Mouse (Mus musculus) stomach, embryonic 14.5 days (tissue): ENCODE results near the gene Ube2k. TPM values are rescaled to one million over a fixed set of nuclear protein-coding genes. Genes with fewer than 3 reads are reported as not detected.

Experiments
- ATAC-seq: fragments of 200-750 bp; cut with Nextera tagmentation; 2 replicates; pipeline ENCODE4 v1.8.0; 2017; ENCODE audit warnings: low read depth, moderate TSS enrichment; ENCODE audit not compliant: insufficient number of reproducible peaks, insufficient read depth, low FRiP score
- H3K27ac ChIP-seq: fragments of 300-500 bp; sonication (generic); 2 replicates; pipeline ENCODE4 v1.5.1; 2014; ENCODE audit warnings: mild to moderate bottlenecking, low read length, moderate library complexity, mixed read lengths
- H3K27me3 ChIP-seq: fragments of 300-500 bp; sonication (generic); 2 replicates; pipeline ENCODE4 v1.6.1; 2014; ENCODE audit warnings: low read length, control low read depth, mixed read lengths; ENCODE audit not compliant: control insufficient read depth, insufficient read depth
- H3K36me3 ChIP-seq: fragments of 300-500 bp; sonication (generic); 2 replicates; pipeline ENCODE4 v1.6.1; 2014; ENCODE audit warnings: mild to moderate bottlenecking, control low read depth, low read length, moderate library complexity, mixed read lengths; ENCODE audit not compliant: control insufficient read depth, insufficient read depth
- H3K4me1 ChIP-seq: fragments of 300-500 bp; sonication (generic); 2 replicates; pipeline ENCODE4 v1.6.1; 2014; ENCODE audit warnings: low read length, control low read depth, mixed read lengths; ENCODE audit not compliant: control insufficient read depth, insufficient read depth
- H3K4me2 ChIP-seq: fragments of 300-500 bp; sonication (generic); replicated peaks from 2 replicates; pipeline ENCODE4 v1.6.1; 2014; ENCODE audit warnings: low read depth, low read length, control low read depth
- H3K4me3 ChIP-seq: fragments of 300-500 bp; sonication (generic); 2 replicates; pipeline ENCODE4 v1.5.1; 2014; ENCODE audit warnings: low read depth, low read length, control low read depth
- H3K9ac ChIP-seq: fragments of 300-500 bp; sonication (generic); replicated peaks from 2 replicates; pipeline ENCODE4 v1.6.1; 2014; ENCODE audit warnings: low read depth, mild to moderate bottlenecking, control low read depth, low read length, moderate library complexity, mixed read lengths
- H3K9me3 ChIP-seq: fragments of 300-500 bp; sonication (generic); 2 replicates; pipeline ENCODE4 v1.6.1; 2016; ENCODE audit warnings: low read depth, low read length, control low read depth; ENCODE audit not compliant: control insufficient read depth
- WGBS: fragments of 180-500 bp; shearing (Covaris S2); extraction: QIAGEN DNeasy Blood & Tissue Kit; methylation state at CpG from one replicate; pipeline ENCODE4 v1.1.7; 2014; 5-methylcytosine and 5-hydroxymethylcytosine counted together
- polyA plus RNA-seq: library from polyadenylated mRNA; unstranded; fragments of >200 nt; fragmentation: Nextera tagmentation; extraction: Ambion mirVana; gene quantifications from 2 replicates; pipeline ENCODE4 v1.2.1, GENCODE M21; 2014

The Ube2k gene
- polyA plus RNA-seq, 1 experiment from 2014 or later, result 138 TPM

- H3K4me3 ChIP-seq, result no peak overlapping the region
These were observed 31.2 kb upstream of the Ube2k start for GRCm38 (mm10) chr5:65505786-65506185.

GRCm38 (mm10) chr5:65508395-65508794 lies 28.6 kb upstream of the Ube2k start:
- Histone ChIP-seq H3K9ac (no peak overlapping the region), H3K4me3 (no peak overlapping the region), H3K4me1 (no peaks in the 10 kb centered on the region), H3K9me3 (no peaks in the 10 kb centered on the region), H3K4me2 (no peak overlapping the region), H3K27ac (no peak overlapping the region), H3K27me3 (no peaks in the 10 kb centered on the region), H3K36me3 (no peaks in the 10 kb centered on the region)
- 79% methylated on average over 8 of the region's 8 CpGs for WGBS
- ATAC-seq, result no peak

More at GRCm38 (mm10) chr5:65505786-65506185, 31.2 kb upstream of the Ube2k start:
- WGBS, result 8% methylated on average over 8 of the region's 8 CpGs
- Histone ChIP-seq H3K4me2 (peak overlapping the region; percentile 29; the same call in 1 of the 2 replicates), H3K4me1 (no peaks in the 10 kb centered on the region), H3K27me3 (no peaks in the 10 kb centered on the region), H3K9ac (no peak overlapping the region), H3K9me3 (no peaks in the 10 kb centered on the region), H3K36me3 (no peaks in the 10 kb centered on the region), H3K27ac (no peak overlapping the region)
- ATAC-seq, result no peak

GRCm38 (mm10) chr5:65513506-65513905 lies 23.5 kb upstream of the Ube2k start:
- ATAC-seq, result no peak
- Histone ChIP-seq H3K9me3 (no peaks in the 10 kb centered on the region), H3K9ac (no peak overlapping the region), H3K27ac (no peak overlapping the region), H3K27me3 (no peaks in the 10 kb centered on the region), H3K4me2 (no peak overlapping the region), H3K4me1 (no peaks in the 10 kb centered on the region), H3K4me3 (no peak overlapping the region), H3K36me3 (no peaks in the 10 kb centered on the region)
- WGBS, result 78% methylated on average over 3 of the region's 3 CpGs

- no peak overlapping the region for H3K4me3 ChIP-seq
- no peak overlapping the region for H3K4me2 ChIP-seq
- H3K27me3 ChIP-seq, result no peaks in the 10 kb centered on the region
- no peaks in the 10 kb centered on the region for H3K36me3 ChIP-seq
- H3K4me1 ChIP-seq, result no peaks in the 10 kb centered on the region
- peak; percentile 86 for ATAC-seq
- WGBS, result 31% methylated on average over 5 of the region's 5 CpGs
- H3K9ac ChIP-seq, result no peak overlapping the region
- peak overlapping the region; percentile 17; the same call in 1 of the 2 replicates for H3K27ac ChIP-seq
- no peaks in the 10 kb centered on the region for H3K9me3 ChIP-seq
These were observed 22.3 kb upstream of the Ube2k start for GRCm38 (mm10) chr5:65514635-65515278.

- H3K4me1 ChIP-seq, result no peaks in the 10 kb centered on the region
- 88% methylated on average over 1 of the region's 1 CpGs for WGBS
- H3K4me2 ChIP-seq, result no peak overlapping the region
- no peaks in the 10 kb centered on the region for H3K36me3 ChIP-seq
- no peak overlapping the region for H3K9ac ChIP-seq
- no peak overlapping the region for H3K4me3 ChIP-seq
- no peak overlapping the region for H3K27ac ChIP-seq
- H3K9me3 ChIP-seq, result no peaks in the 10 kb centered on the region
- H3K27me3 ChIP-seq, result no peaks in the 10 kb centered on the region
- ATAC-seq, result no peak
These were observed 15.2 kb upstream of the Ube2k start for GRCm38 (mm10) chr5:65521803-65522202.

GRCm38 (mm10) chr5:65524831-65525230 lies 12.2 kb upstream of the Ube2k start:
- H3K36me3 ChIP-seq, result no peaks in the 10 kb centered on the region
- H3K4me3 ChIP-seq, result no peak overlapping the region
- no peaks in the 10 kb centered on the region for H3K4me1 ChIP-seq
- H3K9ac ChIP-seq, result no peak overlapping the region
- WGBS, result 77% methylated on average over 4 of the region's 4 CpGs
- H3K4me2 ChIP-seq, result no peak overlapping the region
- no peak for ATAC-seq
- H3K27me3 ChIP-seq, result no peaks in the 10 kb centered on the region
- no peak overlapping the region for H3K27ac ChIP-seq
- no peaks in the 10 kb centered on the region for H3K9me3 ChIP-seq

GRCm38 (mm10) chr5:65525674-65526443 lies 11.2 kb upstream of the Ube2k start:
- H3K9me3 ChIP-seq, result no peaks in the 10 kb centered on the region
- no peaks in the 10 kb centered on the region for H3K27me3 ChIP-seq
- WGBS, result 20% methylated on average over 8 of the region's 8 CpGs
- no peak overlapping the region for H3K4me3 ChIP-seq
- no peaks in the 10 kb centered on the region for H3K4me1 ChIP-seq
- H3K4me2 ChIP-seq, result no peak overlapping the region
- no peak overlapping the region for H3K27ac ChIP-seq
- no peak overlapping the region for H3K9ac ChIP-seq
- H3K36me3 ChIP-seq, result no peaks in the 10 kb centered on the region
- ATAC-seq, result no peak

GRCm38 (mm10) chr5:65531283-65531682 lies 5.8 kb upstream of the Ube2k start:
- Histone ChIP-seq H3K4me2 (no peak overlapping the region), H3K27me3 (no peaks in the 10 kb centered on the region), H3K9me3 (no peaks in the 10 kb centered on the region), H3K4me3 (no peak overlapping the region), H3K4me1 (peaks cover 3% of the 10 kb centered on the region; the same call in 1 of the 2 replicates), H3K36me3 (no peaks in the 10 kb centered on the region; the same call in 1 of the 2 replicates), H3K9ac (no peak overlapping the region), H3K27ac (no peak overlapping the region)
- ATAC-seq, result no peak
- 68% methylated on average over 3 of the region's 3 CpGs for WGBS
